Mouse (Mus musculus): Measurements from ENCODE around the gene Nmnat2. TPM values are rescaled to one million over a fixed set of nuclear protein-coding genes. Genes with fewer than 3 reads are reported as not detected.

Gene Nmnat2
- total and polyA plus RNA-seq, 2 experiments from 2014 or later, result 70.5 to 120 TPM

DNA sequence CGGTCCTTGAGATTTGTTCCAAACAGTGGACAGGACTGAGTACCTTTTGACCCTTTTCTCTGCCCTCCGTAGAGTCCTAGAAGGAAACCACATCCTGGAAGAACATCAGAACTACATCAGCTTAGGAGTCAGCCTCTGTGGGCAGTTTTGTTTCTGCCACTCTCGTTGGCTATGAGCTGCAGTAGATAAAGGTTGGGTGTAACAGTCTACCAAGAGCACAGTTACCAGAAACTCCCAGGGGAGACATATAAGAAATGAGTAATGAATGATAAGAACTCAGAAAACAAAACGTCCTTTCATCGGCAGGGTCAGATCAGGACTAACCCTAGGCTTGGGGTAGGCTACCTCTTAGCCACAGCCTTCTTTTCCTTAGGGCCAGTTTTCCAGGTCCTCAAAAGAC, 166.5 kb downstream of the Nmnat2 start:
- H3K27ac ChIP-seq, result no peak overlapping the region
- no peak overlapping the region for H3K4me3 ChIP-seq (ENCODE audit: low read length)
- no peak for TF ChIP-seq CTCF (IDR thresholded peaks at IDR 0.05; ENCODE audit: low read depth)
- ATAC-seq (no peak), DNase-seq (ENCODE audit: low spot score) (no peak)
- no peaks in the 10 kb centered on the region for H3K9me3 ChIP-seq (ENCODE audit: low read length)
- H3K36me3 ChIP-seq (ENCODE audit: insufficient read depth, low read length), result 0 out of 2 replicates have a peak, but pooled peaks cover 3% of the 10 kb centered on the region
- WGBS, result 91% methylated on average over 5 of the region's 5 CpGs
- no peaks in the 10 kb centered on the region for H3K27me3 ChIP-seq (ENCODE audit: insufficient read depth, low read length)
- H3K9ac ChIP-seq (replicated peaks; ENCODE audit: low read length), result no peak overlapping the region
- no peaks in the 10 kb centered on the region for H3K4me1 ChIP-seq (ENCODE audit: insufficient read depth, low read length)
- H3K4me2 ChIP-seq (ENCODE audit: low read depth, low read length), result no peak overlapping the region

DNA sequence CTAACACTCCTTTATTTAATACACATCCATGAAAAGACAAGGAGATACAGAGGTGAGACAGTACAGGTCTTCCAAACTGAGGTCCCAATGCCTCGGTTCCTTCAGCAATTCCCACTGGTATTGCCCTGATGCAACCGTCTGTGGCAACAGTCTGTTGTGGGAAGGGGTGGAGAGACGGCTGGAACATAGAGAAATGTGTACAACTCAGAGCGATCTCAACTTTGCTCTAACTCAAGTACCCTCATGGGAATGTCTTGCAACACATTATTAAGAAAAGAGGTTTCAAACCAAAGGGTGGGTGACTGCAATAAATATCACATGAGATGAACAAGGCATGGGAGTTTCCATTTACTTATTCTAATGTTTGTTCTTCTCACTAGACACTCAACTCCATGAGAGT, 168.0 kb downstream of the Nmnat2 start:
- no peaks in the 10 kb centered on the region for H3K9me3 ChIP-seq (ENCODE audit: low read length)
- TF ChIP-seq CTCF (IDR thresholded peaks at IDR 0.05; ENCODE audit: low read depth), result no peak
- no peak for DNase-seq (ENCODE audit: low spot score)
- ATAC-seq, result no peak
- H3K9ac ChIP-seq (replicated peaks; ENCODE audit: low read length), result no peak overlapping the region
- no peaks in the 10 kb centered on the region for H3K27me3 ChIP-seq (ENCODE audit: insufficient read depth, low read length)
- H3K4me3 ChIP-seq (ENCODE audit: low read length), result no peak overlapping the region
- H3K4me1 ChIP-seq (ENCODE audit: insufficient read depth, low read length), result no peaks in the 10 kb centered on the region
- no peak overlapping the region for H3K27ac ChIP-seq
- H3K4me2 ChIP-seq (ENCODE audit: low read depth, low read length), result no peak overlapping the region
- no peaks in the 10 kb centered on the region for H3K36me3 ChIP-seq (ENCODE audit: insufficient read depth, low read length)
- WGBS, result 84% methylated on average over 4 of the region's 4 CpGs

DNA sequence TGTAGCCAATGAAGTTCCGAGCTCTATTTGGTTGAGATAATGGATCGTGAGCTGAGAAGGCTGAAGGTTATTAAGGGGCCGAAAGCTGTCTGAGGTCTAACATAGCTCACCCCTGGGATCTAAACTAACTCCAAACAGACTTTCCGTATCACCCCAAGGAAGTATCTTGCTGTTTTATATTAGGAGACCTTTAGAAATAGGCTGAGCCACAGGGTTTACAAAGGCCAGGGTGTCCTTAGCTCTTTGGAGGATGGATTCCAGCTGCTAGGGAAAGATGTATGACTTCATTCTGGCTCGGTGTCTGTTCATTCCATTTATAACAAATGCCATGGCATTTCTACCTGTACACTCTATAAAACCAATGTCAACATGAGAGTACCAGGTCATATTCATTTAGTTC, 169.7 kb downstream of the Nmnat2 start:
- Histone ChIP-seq H3K4me2 (ENCODE audit: low read depth, low read length) (no peak overlapping the region), H3K27ac (no peak overlapping the region), H3K36me3 (ENCODE audit: insufficient read depth, low read length) (no peaks in the 10 kb centered on the region), H3K4me1 (ENCODE audit: insufficient read depth, low read length) (no peaks in the 10 kb centered on the region), H3K27me3 (ENCODE audit: insufficient read depth, low read length) (no peaks in the 10 kb centered on the region), H3K9ac (replicated peaks; ENCODE audit: low read length) (no peak overlapping the region), H3K9me3 (ENCODE audit: low read length) (no peaks in the 10 kb centered on the region), H3K4me3 (ENCODE audit: low read length) (no peak overlapping the region)
- DNase-seq (ENCODE audit: low spot score) (no peak), ATAC-seq (no peak)
- TF ChIP-seq CTCF (IDR thresholded peaks at IDR 0.05; ENCODE audit: low read depth), result no peak
- 89% methylated on average over 5 of the region's 5 CpGs for WGBS

DNA sequence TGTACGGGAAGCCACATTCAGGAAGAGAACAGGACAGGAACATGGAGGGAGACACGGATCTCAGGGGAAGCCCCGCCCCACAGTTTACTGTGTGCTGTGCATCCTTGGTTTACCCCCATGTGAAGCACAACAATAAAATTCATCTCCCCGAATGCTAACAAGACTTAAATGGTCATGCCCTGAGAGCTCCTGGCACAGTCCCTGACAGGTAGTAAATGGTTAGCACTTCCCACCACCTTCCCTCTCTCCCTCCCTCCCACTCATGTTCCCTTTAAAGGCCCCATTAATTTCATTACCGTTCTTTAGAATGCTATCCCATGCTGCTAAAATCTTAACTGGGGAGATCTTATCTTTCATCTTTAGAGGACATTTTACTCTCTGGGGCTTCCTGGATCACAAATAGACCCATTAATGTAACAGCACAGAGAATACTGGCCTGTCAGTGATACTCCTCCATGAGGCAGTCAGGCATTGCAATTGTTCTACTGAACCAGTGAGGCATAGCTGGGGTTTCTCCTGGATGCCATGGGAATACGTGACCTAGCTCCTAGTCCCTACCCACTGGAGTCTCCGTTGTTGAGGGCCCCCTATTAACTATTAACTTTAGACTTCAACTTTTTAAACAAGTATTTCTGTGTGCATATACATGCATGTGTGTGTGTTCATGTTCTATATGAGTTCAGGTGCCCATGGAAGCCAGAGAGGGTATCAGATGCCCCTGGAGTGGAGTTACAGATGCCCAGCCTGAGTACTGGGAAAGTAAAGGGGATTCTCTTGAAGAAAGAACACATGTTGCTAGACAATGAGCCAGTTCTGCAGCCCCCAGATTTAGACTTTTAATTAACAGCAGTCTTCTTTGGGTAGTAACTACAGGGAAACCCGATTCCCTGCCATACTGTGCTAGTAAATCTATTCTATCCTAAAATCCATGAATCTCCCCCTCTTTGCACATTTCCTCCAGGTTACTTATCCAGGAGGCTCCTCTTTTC, 170.8 kb downstream of the Nmnat2 start:
- no peak for TF ChIP-seq CTCF (IDR thresholded peaks at IDR 0.05; ENCODE audit: low read depth)
- H3K9me3 ChIP-seq (ENCODE audit: low read length), result no peaks in the 10 kb centered on the region
- no peaks in the 10 kb centered on the region for H3K27me3 ChIP-seq (ENCODE audit: insufficient read depth, low read length)
- H3K9ac ChIP-seq (replicated peaks; ENCODE audit: low read length), result no peak overlapping the region
- no peaks in the 10 kb centered on the region for H3K36me3 ChIP-seq (ENCODE audit: insufficient read depth, low read length)
- ATAC-seq (no peak), DNase-seq (ENCODE audit: low spot score) (no peak)
- no peak overlapping the region for H3K27ac ChIP-seq
- 72% methylated on average over 8 of the region's 8 CpGs for WGBS
- no peaks in the 10 kb centered on the region for H3K4me1 ChIP-seq (ENCODE audit: insufficient read depth, low read length)
- H3K4me3 ChIP-seq (ENCODE audit: low read length), result no peak overlapping the region
- no peak overlapping the region for H3K4me2 ChIP-seq (ENCODE audit: low read depth, low read length)

DNA sequence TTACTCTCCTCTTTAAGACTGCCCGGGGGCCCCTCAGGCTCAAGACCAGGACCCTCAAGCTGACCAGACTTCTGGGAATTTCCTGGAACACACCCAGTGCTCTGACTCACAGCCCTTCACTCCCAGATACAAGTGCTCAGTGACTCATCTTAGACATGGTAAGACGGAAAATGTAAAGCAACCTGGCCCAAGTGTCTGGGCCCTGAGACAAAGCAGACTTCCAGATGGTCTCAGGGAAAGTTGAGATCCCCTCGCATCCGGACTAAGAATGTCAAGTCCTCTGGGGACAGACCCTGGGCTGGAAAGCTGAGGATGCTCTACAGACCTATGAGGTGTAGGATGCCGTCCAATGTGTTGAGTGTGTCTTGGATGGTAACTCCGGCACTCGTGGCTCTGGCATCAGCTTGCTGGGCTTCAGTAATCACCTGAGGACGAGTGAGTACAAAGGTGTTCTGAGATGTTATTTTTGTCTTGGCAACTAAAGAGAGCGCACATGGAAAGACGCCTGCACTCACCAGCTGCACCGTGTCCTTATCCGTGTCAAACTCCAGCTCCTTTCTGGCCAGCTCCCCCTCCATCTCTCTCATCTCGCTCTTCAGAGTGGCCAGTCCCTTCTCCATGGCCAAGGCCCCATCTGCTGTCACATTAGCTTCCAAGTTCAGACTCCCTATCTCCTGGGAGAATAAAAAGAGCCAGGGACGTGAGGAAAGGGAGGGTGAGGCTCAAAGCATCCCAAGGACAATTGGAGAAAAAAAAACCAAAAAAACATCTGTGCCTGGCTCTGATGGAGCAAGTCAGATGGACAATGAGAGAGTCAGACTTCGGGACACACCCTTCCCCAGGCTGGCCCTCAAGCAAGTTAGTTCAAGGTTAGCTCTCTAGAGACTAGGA, 171.9 kb downstream of the Nmnat2 start:
- Histone ChIP-seq H3K36me3 (ENCODE audit: insufficient read depth, low read length) (no peaks in the 10 kb centered on the region), H3K4me1 (ENCODE audit: insufficient read depth, low read length) (no peaks in the 10 kb centered on the region), H3K9me3 (ENCODE audit: low read length) (no peaks in the 10 kb centered on the region), H3K27me3 (ENCODE audit: insufficient read depth, low read length) (no peaks in the 10 kb centered on the region), H3K9ac (replicated peaks; ENCODE audit: low read length) (no peak overlapping the region), H3K27ac (no peak overlapping the region), H3K4me2 (ENCODE audit: low read depth, low read length) (no peak overlapping the region), H3K4me3 (ENCODE audit: low read length) (no peak overlapping the region)
- TF ChIP-seq CTCF (IDR thresholded peaks at IDR 0.05; ENCODE audit: low read depth), result no peak
- ATAC-seq (no peak), DNase-seq (ENCODE audit: low spot score) (no peak)
- 80% methylated on average over 15 of the region's 15 CpGs for WGBS

DNA sequence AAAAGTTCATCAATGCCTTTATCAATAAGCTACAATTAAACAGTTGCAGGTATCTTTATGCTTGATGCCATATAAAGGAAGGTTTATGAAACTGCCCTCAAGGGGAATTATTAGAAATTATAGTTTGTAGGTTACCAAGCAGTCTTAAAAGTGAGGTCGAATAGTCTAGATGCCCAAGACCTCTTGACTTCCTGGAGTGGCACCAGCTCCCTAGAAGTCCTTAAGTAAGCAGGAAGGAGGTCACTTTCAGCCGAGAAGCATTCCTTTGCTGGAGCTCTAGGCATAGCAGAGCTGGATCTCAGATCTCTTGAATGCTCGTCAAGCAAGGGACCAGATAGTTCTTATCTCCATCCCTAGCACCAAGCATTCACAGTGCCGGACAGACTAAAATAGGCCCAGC, 172.8 kb downstream of the Nmnat2 start:
- ATAC-seq, result no peak
- Histone ChIP-seq H3K27me3 (ENCODE audit: insufficient read depth, low read length) (no peaks in the 10 kb centered on the region), H3K36me3 (ENCODE audit: insufficient read depth, low read length) (no peaks in the 10 kb centered on the region), H3K4me2 (ENCODE audit: low read depth, low read length) (no peak overlapping the region), H3K4me1 (ENCODE audit: insufficient read depth, low read length) (no peaks in the 10 kb centered on the region), H3K9ac (replicated peaks; ENCODE audit: low read length) (no peak overlapping the region), H3K9me3 (ENCODE audit: low read length) (no peaks in the 10 kb centered on the region), H3K4me3 (ENCODE audit: low read length) (no peak overlapping the region), H3K27ac (no peak overlapping the region)
- 87% methylated on average over 4 of the region's 4 CpGs for WGBS
- no peak for TF ChIP-seq CTCF (IDR thresholded peaks at IDR 0.05; ENCODE audit: low read depth)
- DNase-seq (ENCODE audit: low spot score), result no peak
